Mouse (Mus musculus) MEL (cell line): Measurements from ENCODE around the gene Cisd3.

Experiments
- CHD1 ChIP-seq: IDR thresholded peaks from 2 replicates; pipeline ENCODE4 v1.6.1; 2012; ENCODE audit warnings: low read depth, mild to moderate bottlenecking, inconsistent platforms, low read length, improper control_type of control experiment
- CTCF ChIP-seq, 3 experiments: IDR thresholded peaks in 2 of 3; conservative IDR thresholded peaks in 1 of 3; 2 replicates each; pipeline ENCODE4 v1.5.1; 2011 to 2012; ENCODE audit warnings: low read length in 3 of 3, low read depth in 2 of 3, mild to moderate bottlenecking in 2 of 3, improper control_type of control experiment in 1 of 3, inconsistent platforms in 1 of 3, mixed read lengths in 1 of 3, moderate library complexity in 1 of 3; ENCODE audit not compliant: control insufficient read depth in 1 of 3, insufficient read depth in 1 of 3, poor library complexity in 1 of 3, severe bottlenecking in 1 of 3
- GATA1 ChIP-seq: IDR thresholded peaks from 2 replicates; pipeline ENCODE4 v1.6.1; 2011; ENCODE audit warnings: low read depth, low read length, improper control_type of control experiment
- MAZ ChIP-seq: IDR thresholded peaks from 2 replicates; pipeline ENCODE4 v1.6.1; 2012; ENCODE audit warnings: low read depth, mild to moderate bottlenecking, inconsistent platforms, low read length, improper control_type of control experiment
- MYC ChIP-seq: IDR thresholded peaks from 2 replicates; pipeline ENCODE4 v1.6.1; 2011; ENCODE audit warnings: low read depth, mild to moderate bottlenecking, low read length, improper control_type of control experiment, moderate library complexity
- POLR2A ChIP-seq, 2 experiments: IDR thresholded peaks; 2 replicates each; pipeline ENCODE4 v1.6.1; 2011 to 2012; ENCODE audit warnings: low read length in 2 of 2, mild to moderate bottlenecking in 2 of 2, control low read depth in 1 of 2, improper control_type of control experiment in 1 of 2, low read depth in 1 of 2, moderate library complexity in 1 of 2; ENCODE audit not compliant: control insufficient read depth in 1 of 2, insufficient read depth in 1 of 2, poor library complexity in 1 of 2
- SIN3A ChIP-seq: IDR thresholded peaks from 2 replicates; pipeline ENCODE4 v1.6.1; 2012; ENCODE audit warnings: low read length, improper control_type of control experiment, inconsistent platforms
- TCF12 ChIP-seq: IDR thresholded peaks from 2 replicates; pipeline ENCODE4 v1.6.1; 2014; ENCODE audit warnings: low read depth, mild to moderate bottlenecking, inconsistent platforms, low read length, improper control_type of control experiment, moderate library complexity

DNA sequence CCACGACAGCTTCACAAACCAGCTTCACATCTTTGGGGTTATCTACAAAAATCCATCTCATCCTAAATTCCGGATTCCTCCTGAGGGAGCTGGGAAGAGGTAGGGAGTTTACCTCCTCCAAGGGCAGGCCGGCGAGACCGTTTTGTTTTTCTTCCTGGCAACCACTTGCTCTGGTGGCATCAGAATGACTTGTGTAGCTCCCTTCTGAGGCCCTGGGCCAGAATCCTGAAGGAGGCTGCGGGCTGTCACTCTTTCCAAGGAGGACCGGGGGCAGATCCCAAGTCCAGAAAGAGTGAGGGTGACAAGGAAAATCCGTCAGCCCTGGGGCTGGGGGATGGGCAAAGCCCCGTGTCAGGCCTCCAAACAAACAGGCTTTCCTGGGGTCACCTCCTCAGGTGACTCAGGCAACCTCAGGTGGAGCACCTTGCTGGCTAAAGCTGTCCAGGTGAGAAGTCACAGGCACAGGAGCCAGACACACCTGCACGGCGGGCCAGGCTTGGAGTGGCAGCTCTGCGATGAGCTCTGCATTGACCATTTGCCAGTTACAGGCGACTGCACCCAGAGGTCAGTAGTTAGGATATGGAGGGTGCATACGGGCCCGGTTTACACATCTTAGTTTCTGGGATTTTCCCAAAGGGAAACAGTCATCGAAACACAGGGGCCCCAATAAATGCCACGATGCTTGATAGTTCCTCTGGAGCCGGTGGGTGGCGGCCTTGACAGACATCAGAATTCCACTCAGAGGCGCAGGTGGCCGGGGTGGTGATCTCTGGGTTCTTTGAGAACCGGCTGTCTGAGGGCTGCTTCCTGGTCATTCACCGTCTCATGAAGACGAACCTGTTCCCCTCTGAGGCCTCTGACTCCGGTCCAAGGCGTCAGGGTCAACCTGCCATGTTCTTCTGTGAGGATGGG is 32.0 kb downstream of the Cisd3 start:
- TF ChIP-seq MAZ (no peak), TCF12 (no peak), GATA1 (no peak), CHD1 (no peak), SIN3A (no peak), MYC (no peak), POLR2A (IDR thresholded peaks at IDR 0.05; ENCODE audit: control insufficient read depth in 1 of 2, insufficient read depth in 1 of 2, low read depth in 1 of 2, low read length in 2 of 2, poor library complexity in 1 of 2) (no peak; a peak in 1 of 4 replicates), CTCF (IDR thresholded peaks at IDR 0.05 in 2 of 3, conservative IDR thresholded peaks at IDR 0.05 in 1 of 3; ENCODE audit: control insufficient read depth in 1 of 3, insufficient read depth in 1 of 3, low read depth in 2 of 3, low read length in 3 of 3, poor library complexity in 1 of 3, severe bottlenecking in 1 of 3) (no peak)
